Mouse (Mus musculus) embryonic facial prominence, embryonic 15.5 days (tissue): ENCODE data around the gene Vkorc1. TPM values are rescaled to one million over a fixed set of nuclear protein-coding genes. Genes with fewer than 3 reads are reported as not detected.
"Not testable (repeated sequence)": the region's sequence is repeated elsewhere in the genome, so short reads cannot be mapped to it uniquely, and the experiment has no call there.

Experiments used
- ATAC-seq: fragments of 200-750 bp; cut with Nextera tagmentation; 2 replicates; pipeline ENCODE4 v1.8.0; 2017; ENCODE audit warnings: low read depth, moderate TSS enrichment; ENCODE audit not compliant: insufficient number of reproducible peaks, low FRiP score, low TSS enrichment
- H3K27ac ChIP-seq: fragments of 300-500 bp; sonication (generic); replicated peaks from 2 replicates; pipeline ENCODE4 v1.5.1; 2015; ENCODE audit warnings: mild to moderate bottlenecking, inconsistent platforms
- H3K27me3 ChIP-seq: fragments of 300-500 bp; sonication (generic); 2 replicates; pipeline ENCODE4 v1.6.1; 2015; ENCODE audit warnings: inconsistent platforms
- H3K36me3 ChIP-seq: fragments of 300-500 bp; sonication (generic); 2 replicates; pipeline ENCODE4 v1.6.1; 2015; ENCODE audit warnings: mild to moderate bottlenecking, inconsistent platforms
- H3K4me1 ChIP-seq: fragments of 300-500 bp; sonication (generic); 2 replicates; pipeline ENCODE4 v1.6.1; 2015; ENCODE audit warnings: inconsistent platforms
- H3K4me2 ChIP-seq: fragments of 300-500 bp; sonication (generic); replicated peaks from 2 replicates; pipeline ENCODE4 v1.6.1; 2015; ENCODE audit warnings: mild to moderate bottlenecking, inconsistent platforms
- H3K4me3 ChIP-seq: fragments of 300-500 bp; sonication (generic); replicated peaks from 2 replicates; pipeline ENCODE4 v1.5.1; 2015; ENCODE audit warnings: mild to moderate bottlenecking, inconsistent platforms
- H3K9ac ChIP-seq: fragments of 300-500 bp; sonication (generic); 2 replicates; pipeline ENCODE4 v1.6.1; 2015; ENCODE audit warnings: inconsistent platforms
- H3K9me3 ChIP-seq: fragments of 300-500 bp; sonication (generic); replicated peaks from 2 replicates; pipeline ENCODE4 v1.6.1; 2016; ENCODE audit warnings: inconsistent platforms
- WGBS: fragments of 180-500 bp; shearing (Covaris S2); methylation state at CpG from one replicate; pipeline ENCODE4 v1.1.7; 2015; 5-methylcytosine and 5-hydroxymethylcytosine counted together
- polyA plus RNA-seq: library from polyadenylated mRNA; unstranded; fragments of >200 nt; fragmentation: Nextera tagmentation; extraction: Ambion mirVana; gene quantifications from 2 replicates; pipeline ENCODE4 v1.2.1, GENCODE M21; 2015

The Vkorc1 gene
- polyA plus RNA-seq = 234 and 262 TPM in 2 replicates

DNA sequence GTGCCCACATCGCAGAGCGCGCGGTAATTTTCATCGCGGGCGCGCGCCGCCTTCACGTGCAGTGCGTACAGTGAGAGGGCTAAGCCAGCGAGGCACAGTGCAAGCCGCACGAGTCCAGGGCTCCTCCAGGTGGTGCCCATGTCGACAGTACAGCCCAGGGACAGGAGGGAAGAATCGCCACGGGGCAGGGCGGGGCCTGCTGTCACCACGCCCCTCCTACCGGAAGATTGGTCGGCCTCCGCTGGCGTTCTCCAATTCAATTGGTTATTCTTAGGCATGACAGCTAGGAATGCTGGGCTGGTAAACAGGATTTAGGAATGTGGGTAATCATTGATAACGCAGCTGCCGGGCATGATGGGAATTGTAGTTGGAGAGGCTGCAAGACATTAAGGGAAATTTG, at the start of gene Vkorc1, which contains the start of gene Gm21974:
Gene Vkorc1 (minus strand): TSS at position 176 of the 400 bp plus-strand sequence.
Gene Gm21974 (minus strand): TSS at position 13 of the 400 bp plus-strand sequence.
- Histone ChIP-seq H3K27me3 (no peaks in the 10 kb centered on the region), H3K27ac (peak within 1 kb of the TSS; percentile 85), H3K9me3 (no peaks in the 10 kb centered on the region), H3K9ac (peak within 1 kb of the TSS; percentile 63), H3K4me1 (peaks cover 14% of the 10 kb centered on the region), H3K4me2 (peak within 1 kb of the TSS; percentile 77), H3K4me3 (peak within 1 kb of the TSS; percentile 69), H3K36me3 (peaks cover 8% of the 10 kb centered on the region; the same call in 1 of the 2 replicates)
- peak; percentile 94 for ATAC-seq
- under 1% methylated on average over 26 of the region's 26 CpGs for WGBS

GRCm38 (mm10) chr7:127944614-127945013, 49.2 kb upstream of the Vkorc1 start:
- peaks cover 29% of the 10 kb centered on the region for H3K27me3 ChIP-seq
- H3K27ac ChIP-seq = no peak overlapping the region
- no peak overlapping the region for H3K4me3 ChIP-seq
- no peak overlapping the region for H3K9ac ChIP-seq
- H3K4me1 ChIP-seq = no peaks in the 10 kb centered on the region
- no peaks in the 10 kb centered on the region for H3K9me3 ChIP-seq
- peak overlapping the region; percentile 2; the same call in 1 of the 2 replicates for H3K4me2 ChIP-seq
- H3K36me3 ChIP-seq = no peaks in the 10 kb centered on the region
- WGBS = 13% methylated on average over 23 of the region's 23 CpGs
- ATAC-seq = no peak; the same call in 1 of the 2 replicates

GRCm38 (mm10) chr7:127942097-127942496, 46.7 kb upstream of the Vkorc1 start:
- WGBS = 50% methylated on average over 2 of the region's 2 CpGs
- H3K4me3 ChIP-seq, H3K9ac ChIP-seq, H3K4me2 ChIP-seq, H3K27ac ChIP-seq, H3K36me3 ChIP-seq, H3K4me1 ChIP-seq, ATAC-seq, H3K9me3 ChIP-seq: not testable (repeated sequence)
- peaks cover 29% of the 10 kb centered on the region for H3K27me3 ChIP-seq

- H3K27me3 ChIP-seq = no peaks in the 10 kb centered on the region
- peak overlapping the region; percentile 79 for H3K4me3 ChIP-seq
- peak overlapping the region; percentile 59; the same call in 1 of the 2 replicates for H3K9ac ChIP-seq
- 51% methylated on average over 18 of the region's 18 CpGs for WGBS
- H3K4me2 ChIP-seq = peak overlapping the region; percentile 90
- H3K4me1 ChIP-seq = peaks cover 41% of the 10 kb centered on the region
- peak overlapping the region; percentile 82 for H3K27ac ChIP-seq
- no peaks in the 10 kb centered on the region for H3K36me3 ChIP-seq
- no peaks in the 10 kb centered on the region for H3K9me3 ChIP-seq
- ATAC-seq = no peak
Observed at GRCm38 (mm10) chr7:127936216-127936884, 40.9 kb upstream of the Vkorc1 start.

DNA sequence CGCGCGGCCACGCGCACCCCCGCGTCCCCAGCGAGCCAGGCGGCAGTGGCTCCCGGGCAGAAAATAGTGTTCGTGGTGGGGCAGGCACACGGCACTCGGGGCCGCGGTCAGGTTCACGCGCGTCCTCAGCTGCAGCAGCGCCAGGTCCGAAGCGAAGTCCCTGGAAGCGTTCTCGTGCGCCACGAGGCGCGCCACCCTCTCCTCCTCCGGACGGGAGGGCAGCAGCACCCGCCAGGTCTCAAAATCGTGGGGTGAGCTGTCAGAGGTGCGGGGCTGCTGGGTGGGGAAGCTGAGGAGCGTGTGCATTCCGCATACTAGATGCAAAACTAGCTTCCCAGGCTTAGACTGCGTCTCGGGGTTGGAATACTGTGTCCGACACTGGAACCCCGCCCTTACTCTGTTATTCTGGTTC, 40.3 kb upstream of the Vkorc1 start:
- Histone ChIP-seq H3K4me2 (peak overlapping the region; percentile 90), H3K36me3 (no peaks in the 10 kb centered on the region), H3K4me1 (peaks cover 44% of the 10 kb centered on the region), H3K9ac (peak overlapping the region; percentile 59), H3K27ac (peak overlapping the region; percentile 82), H3K9me3 (no peaks in the 10 kb centered on the region), H3K27me3 (no peaks in the 10 kb centered on the region), H3K4me3 (peak overlapping the region; percentile 79)
- peak; percentile 31 for ATAC-seq
- WGBS = under 1% methylated on average over 37 of the region's 38 CpGs

DNA sequence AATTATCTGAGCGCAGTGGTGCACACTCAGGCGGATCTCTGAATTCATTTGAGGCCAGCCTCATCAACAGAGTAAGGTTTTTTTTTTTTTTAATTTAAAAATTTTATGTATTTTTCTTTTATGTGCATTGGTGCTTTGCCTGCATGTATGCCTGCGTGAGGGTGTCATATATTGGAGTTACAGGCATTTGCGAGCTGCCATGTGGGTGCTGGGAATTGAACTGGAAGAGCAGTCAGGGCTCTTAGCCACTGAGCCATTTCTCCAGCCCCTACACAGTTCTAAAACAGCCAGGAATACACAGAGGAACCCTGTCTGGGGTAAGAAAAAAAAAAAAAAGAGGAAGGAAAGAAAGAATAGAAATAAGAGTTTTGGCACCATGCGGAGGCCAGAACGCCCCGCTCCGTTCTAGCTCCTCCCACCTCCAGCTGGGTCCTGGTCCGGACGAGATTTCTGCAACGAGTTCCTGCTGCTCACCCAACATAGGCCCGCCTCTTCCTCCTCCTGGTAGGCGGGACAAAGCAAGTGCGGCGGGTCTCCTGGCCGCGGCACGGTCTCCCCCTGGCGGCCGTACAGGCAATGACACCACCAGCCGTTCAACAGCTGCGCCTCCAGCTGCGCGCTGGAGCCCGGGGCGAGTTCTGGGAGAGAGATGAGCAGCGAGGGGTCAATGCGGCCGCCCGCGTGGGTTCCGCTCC, 39.8 kb upstream of the Vkorc1 start:
- H3K9me3 ChIP-seq = no peaks in the 10 kb centered on the region
- peak overlapping the region; percentile 82 for H3K27ac ChIP-seq
- peak; percentile 93 for ATAC-seq
- WGBS = 6% methylated on average over 31 of the region's 32 CpGs
- peak overlapping the region; percentile 59 for H3K9ac ChIP-seq
- H3K27me3 ChIP-seq = no peaks in the 10 kb centered on the region; the same call in 1 of the 2 replicates
- H3K36me3 ChIP-seq = no peaks in the 10 kb centered on the region
- H3K4me2 ChIP-seq = peak overlapping the region; percentile 90
- H3K4me3 ChIP-seq = peak overlapping the region; percentile 79
- peaks cover 46% of the 10 kb centered on the region for H3K4me1 ChIP-seq

GRCm38 (mm10) chr7:127934075-127934474, 38.7 kb upstream of the Vkorc1 start:
- H3K9ac ChIP-seq = no peak overlapping the region
- no peak for ATAC-seq
- H3K4me2 ChIP-seq = no peak overlapping the region
- WGBS = 77% methylated on average over 5 of the region's 5 CpGs
- H3K27ac ChIP-seq = no peak overlapping the region
- H3K4me1 ChIP-seq = peaks cover 56% of the 10 kb centered on the region
- H3K4me3 ChIP-seq = no peak overlapping the region
- no peaks in the 10 kb centered on the region for H3K9me3 ChIP-seq
- peaks cover 5% of the 10 kb centered on the region for H3K27me3 ChIP-seq
- H3K36me3 ChIP-seq = no peaks in the 10 kb centered on the region

DNA sequence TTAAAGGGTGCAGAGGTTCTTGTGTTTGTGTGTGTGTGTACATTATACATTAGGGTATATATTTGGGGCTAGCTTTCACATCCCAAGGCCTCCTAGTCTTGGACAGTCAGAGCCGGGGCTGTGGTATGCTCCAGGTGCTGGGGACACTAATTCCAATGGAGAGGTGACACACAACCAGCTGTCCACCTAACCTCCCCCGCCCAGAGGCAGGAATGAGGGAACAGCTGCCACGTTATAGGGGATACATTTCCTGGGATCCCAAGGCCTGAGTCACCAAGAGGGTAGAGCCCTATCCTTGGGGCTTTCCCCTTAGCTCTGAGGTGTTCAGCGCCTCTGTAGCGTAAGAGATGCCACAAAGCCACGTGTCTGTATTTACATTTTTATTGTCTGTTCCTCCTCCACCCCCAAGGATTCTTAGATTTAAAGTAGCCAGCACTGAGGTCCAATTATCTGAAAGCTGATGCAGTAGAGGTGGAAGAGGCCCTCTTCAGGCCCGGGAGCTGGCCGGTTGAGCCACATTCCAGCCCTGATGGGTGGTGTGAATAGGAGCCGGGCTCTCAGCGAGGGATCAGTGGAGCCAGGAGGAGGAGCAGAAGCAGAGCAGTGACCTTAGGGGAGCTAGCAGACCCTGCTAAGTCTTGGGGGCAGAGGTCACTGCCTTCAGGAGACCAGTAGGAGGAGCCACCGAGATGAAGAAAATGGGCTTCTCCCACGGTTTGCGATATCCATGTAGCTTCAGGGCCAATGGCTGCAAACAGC, 37.0 kb upstream of the Vkorc1 start:
- Histone ChIP-seq H3K9me3 (no peaks in the 10 kb centered on the region), H3K27me3 (peaks cover 13% of the 10 kb centered on the region), H3K9ac (no peak overlapping the region), H3K36me3 (no peaks in the 10 kb centered on the region), H3K27ac (peak overlapping the region; percentile 75), H3K4me3 (no peak overlapping the region), H3K4me2 (no peak overlapping the region), H3K4me1 (peaks cover 59% of the 10 kb centered on the region)
- ATAC-seq = no peak
- 14% methylated on average over 13 of the region's 13 CpGs for WGBS

- H3K9me3 ChIP-seq = no peaks in the 10 kb centered on the region
- H3K9ac ChIP-seq = no peak overlapping the region
- peaks cover 13% of the 10 kb centered on the region for H3K27me3 ChIP-seq
- H3K36me3 ChIP-seq = peaks cover 1% of the 10 kb centered on the region; the same call in 1 of the 2 replicates
- ATAC-seq = no peak
- H3K27ac ChIP-seq = peak overlapping the region; percentile 75
- H3K4me1 ChIP-seq = peaks cover 58% of the 10 kb centered on the region
- 0 out of 2 replicates have a peak overlapping the region, but pooled peaks have one; percentile 10 for H3K4me2 ChIP-seq
- no peak overlapping the region for H3K4me3 ChIP-seq
- 28% methylated on average over 13 of the region's 13 CpGs for WGBS
Observed at GRCm38 (mm10) chr7:127931351-127932135, 36.1 kb upstream of the Vkorc1 start.

DNA sequence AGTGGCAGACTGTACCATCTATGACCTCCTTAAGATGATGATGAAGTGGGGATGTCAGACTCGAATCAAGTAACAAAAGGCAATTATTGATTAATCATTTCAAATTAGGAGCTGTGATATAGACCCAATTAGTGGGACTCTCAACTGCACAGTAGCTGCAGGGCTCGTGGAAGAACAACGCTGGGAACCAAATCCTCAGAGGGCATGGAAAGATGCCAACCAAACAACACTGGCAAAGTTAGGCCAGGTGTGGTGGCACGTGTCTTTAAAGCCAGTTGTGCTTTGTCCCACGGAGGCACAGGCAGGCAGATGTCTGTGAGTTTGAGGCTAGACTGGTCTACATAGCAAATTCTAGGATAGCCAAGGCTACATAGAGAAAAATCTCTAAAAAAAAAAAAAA, 35.2 kb upstream of the Vkorc1 start:
- Histone ChIP-seq H3K4me3 (no peak overlapping the region), H3K36me3 (peaks cover 10% of the 10 kb centered on the region), H3K27ac (peak overlapping the region; percentile 45; the same call in 1 of the 2 replicates), H3K4me1 (peaks cover 54% of the 10 kb centered on the region), H3K4me2 (no peak overlapping the region), H3K9ac (no peak overlapping the region), H3K27me3 (peaks cover 13% of the 10 kb centered on the region), H3K9me3 (no peaks in the 10 kb centered on the region)
- ATAC-seq = no peak
- WGBS = 73% methylated on average over 5 of the region's 5 CpGs
